Mouse (Mus musculus): Measurements from ENCODE around the gene Slc7a9.
A peak's percentile ranks its signal among the peaks of the same experiment; 100 is the strongest.

Slc7a9 gene

DNA sequence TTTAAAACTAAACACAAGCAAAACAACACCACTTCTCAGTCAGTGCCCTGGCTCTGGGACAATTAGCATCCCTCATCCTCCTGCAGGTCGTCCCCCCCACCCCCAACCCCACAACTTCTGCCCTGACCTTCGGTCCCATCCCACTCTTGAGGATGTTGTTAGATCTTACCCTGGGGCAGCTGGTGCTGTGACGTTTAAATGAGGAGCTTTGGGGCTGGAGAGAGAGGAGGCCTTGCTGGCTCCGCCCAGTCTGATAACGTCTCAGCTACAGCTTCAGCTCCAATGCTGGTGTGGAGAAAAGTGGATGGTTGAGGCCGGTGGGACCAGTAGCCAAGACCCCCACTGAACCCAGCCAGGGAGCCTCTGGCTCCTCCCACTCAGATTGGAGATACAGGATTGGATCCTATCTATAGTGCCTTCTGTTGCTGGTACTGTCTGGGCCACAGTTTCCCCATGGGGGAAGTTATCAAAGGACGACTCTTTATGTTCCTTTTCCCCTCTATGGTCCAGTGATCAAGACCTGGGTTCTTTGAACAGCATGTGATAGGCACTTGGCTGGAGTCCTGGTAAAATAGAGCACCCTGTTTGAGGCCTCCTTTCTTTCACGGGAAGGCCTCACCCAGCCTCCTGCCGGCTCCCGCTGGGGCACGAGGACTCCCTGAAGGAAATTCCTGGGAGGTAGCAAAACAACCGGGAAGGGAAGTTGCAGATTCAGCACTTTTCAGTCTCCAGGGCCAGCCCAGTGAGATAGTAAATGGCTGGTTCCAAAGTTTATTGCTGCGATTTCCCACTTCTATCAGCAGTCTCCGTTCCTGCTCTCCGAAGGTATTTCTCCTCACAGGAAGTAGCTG is at the start of gene Slc7a9:
TSS of gene Slc7a9 (plus strand) at position 801 of the 851 bp plus-strand sequence.
- no peak for DNase-seq

DNA sequence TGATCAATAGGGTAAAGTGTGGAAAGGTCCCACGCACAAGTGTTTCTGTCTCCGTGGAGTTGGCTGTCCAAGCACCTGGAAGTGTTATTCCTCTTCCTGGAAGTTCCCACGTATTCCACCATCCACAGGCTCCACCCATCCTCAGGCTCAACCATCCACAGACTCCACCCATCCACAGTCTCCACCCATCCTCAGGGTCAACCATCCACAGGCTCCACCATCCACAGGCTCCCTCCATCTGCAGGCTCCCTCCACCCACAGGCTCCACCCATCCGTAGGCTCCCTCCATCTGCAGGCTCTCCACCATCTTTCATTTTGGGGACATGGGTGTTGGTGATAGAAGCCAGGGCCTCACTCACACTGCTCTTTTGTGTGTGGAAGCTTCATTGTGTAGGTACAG is 47.4 kb upstream of the Slc7a9 start:
- DNase-seq = no peak

DNA sequence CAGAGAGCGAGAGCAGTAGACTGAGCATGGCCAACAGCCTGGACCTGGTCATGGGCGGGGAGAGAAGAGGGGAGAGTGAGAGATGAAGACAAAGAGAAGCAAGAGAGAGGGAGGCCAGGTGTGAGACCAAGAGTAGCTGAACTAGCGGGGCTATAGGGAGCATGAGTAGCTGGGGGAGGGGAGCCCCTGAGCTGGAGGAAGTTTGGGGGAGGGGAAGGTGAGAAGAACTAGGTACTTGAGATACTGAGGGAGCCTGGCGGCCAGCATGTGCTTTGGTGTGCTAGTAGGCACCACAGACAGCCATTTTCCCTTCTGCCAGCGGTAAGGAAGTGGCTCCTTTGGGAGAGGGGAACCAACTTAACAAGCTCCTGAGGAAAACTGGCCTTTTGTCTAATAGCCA is 33.4 kb upstream of the Slc7a9 start:
- peak in 1 of 2 experiments; percentile 18 for DNase-seq

DNA sequence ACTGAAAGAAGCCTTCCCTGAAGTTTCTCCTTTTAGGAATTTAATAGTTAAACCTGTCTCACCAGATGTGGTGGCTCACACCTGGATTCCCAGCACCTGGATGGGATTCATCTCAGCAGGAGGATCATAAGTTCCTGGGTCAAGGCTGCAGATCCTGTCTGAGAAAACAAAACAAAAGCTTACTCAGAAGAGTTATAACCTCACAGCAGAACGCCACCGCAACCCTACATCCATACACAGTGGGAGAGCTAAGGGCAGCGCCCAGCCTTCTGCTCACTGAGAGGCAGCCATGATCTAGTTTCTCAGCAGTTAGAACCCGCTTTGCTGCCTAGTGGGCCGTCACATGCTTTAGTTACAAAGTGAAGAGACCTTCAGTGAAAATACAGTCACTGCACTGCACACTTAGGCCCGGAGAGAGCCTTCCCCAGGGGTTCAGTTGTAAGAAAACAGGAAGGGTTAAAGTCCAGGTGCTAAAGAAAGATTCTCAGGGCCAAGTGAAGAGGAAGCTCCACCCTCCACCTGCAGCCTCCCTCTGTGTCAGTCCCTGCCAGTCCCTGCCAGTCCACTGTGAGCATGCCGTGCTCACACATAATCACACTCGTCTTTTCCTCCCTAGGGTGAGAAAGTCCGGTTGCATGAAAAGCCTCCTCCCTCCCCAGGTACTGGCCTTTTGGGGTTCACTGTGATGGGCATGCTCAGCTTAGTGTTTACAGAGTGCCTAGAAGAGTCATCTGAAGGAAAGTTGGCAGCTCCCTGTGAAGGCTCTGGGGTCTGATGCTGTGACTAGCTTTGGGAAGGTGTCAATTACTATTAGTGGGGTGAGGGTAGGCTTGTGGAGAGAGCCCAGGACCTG is 32.6 kb upstream of the Slc7a9 start:
- no peak for DNase-seq

DNA sequence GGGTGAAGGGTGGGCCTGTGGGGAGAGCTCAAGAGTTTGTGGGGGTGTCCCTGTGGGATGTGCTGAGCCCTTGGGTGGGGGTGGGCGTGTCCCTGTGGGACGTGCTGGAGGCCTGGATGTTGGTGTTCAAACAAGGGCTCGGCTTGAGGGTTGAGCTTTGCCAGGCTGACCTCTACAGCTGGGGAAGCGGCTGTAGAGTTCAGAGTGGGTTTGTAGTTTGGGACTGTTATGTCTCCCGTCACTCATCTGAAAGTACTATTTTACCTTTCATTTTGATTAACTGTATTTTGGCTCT is 32.0 kb upstream of the Slc7a9 start:
- DNase-seq = no peak

DNA sequence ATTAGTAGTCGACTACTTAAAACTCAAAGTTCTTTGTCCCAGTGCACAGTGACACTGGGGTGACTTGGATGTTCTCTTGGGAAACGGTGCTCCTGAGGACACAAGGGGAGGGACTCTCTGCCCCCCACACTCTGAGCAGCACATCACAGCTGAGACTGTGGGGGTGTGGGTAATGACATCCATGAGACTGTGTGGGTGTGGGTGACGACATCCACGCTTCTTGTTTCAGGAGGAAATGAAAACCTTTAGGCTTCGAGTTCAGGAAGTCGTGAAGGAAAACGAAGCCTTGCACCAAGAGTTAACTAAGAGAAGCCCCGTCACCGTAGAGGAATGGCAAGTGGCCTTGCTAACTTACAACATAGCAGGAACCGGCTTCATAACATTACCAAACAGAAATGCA is 25.5 kb upstream of the Slc7a9 start:
- DNase-seq = no peak

DNA sequence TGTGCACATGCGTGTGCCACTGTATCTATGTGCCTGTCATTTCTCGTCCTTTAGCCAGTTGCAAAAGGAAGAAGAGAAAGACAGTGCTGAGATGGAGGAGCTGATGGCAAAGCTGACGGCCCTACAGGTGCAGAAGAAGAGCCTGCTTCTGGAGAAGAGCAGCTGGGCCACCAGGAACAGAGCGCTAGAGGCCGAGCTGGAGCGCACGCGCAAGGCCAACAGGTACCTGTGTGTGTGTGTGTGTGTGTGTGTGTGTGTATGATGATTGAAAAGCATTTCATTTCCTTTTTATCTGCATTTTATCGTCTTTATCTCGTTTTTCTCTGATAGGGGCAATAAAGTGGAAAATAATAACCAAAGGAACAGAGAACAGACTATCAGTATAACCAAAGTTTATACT is 20.4 kb upstream of the Slc7a9 start:
- DNase-seq = no peak

DNA sequence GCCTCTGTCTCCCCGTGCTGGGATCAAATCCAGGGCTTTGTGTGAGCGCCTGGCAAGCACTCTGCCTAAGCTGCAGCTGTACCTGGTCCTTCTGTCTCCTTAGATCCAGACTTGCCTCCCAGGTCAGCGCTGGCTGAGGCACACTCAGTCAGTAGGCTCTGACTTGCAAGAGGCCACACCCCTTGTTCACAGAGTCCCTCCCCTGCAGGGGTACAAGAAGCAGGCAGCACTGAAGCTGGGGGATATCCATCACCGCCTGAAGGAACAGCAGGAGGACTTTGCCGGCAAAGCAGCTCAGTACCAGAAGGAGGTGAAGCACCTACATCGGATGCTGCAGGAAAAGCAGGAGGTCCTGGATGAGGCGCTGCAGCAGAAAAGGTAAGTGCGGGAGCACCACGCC is 13.3 kb upstream of the Slc7a9 start:
- no peak for DNase-seq

DNA sequence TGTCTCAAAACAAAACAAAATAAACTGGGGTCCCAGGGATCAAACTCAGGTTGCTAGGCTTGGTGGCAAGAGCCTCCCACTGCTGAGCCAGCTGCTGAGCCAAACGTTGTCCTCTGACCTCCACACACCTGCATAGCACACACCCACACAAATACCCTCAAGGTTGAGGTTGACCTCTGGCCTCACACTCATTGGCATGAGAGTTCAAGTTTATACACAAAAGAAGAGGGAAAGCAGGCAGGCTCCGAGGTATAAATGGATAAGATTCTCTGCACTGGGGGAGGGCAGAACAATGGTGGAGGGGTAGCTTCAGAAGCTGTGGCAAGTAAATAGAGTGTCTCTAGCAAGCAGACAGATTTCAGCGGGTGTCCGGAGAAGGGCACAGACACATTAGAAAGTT is 1.1 kb upstream of the Slc7a9 start:
- DNase-seq = no peak

DNA sequence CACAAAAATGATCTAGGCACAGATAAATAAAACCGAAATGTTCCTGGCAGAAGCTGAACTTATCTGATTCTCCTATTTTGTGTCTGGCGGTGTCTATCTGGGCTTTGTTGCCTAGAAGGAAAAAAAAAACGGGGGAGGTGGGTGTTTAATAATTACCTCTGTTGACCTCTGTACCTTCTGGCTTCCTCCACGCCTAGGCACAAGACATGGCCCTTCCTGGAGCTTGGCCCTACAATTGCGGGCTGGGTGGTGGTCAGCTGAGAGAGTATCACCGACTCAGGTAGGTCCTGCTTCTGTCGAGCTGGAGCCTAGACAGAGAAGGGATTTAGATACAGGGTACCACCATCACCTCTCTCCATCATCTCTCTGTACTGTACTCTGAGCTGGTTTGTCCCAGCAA is 271 bp downstream of the Slc7a9 start:
- no peak for DNase-seq

DNA sequence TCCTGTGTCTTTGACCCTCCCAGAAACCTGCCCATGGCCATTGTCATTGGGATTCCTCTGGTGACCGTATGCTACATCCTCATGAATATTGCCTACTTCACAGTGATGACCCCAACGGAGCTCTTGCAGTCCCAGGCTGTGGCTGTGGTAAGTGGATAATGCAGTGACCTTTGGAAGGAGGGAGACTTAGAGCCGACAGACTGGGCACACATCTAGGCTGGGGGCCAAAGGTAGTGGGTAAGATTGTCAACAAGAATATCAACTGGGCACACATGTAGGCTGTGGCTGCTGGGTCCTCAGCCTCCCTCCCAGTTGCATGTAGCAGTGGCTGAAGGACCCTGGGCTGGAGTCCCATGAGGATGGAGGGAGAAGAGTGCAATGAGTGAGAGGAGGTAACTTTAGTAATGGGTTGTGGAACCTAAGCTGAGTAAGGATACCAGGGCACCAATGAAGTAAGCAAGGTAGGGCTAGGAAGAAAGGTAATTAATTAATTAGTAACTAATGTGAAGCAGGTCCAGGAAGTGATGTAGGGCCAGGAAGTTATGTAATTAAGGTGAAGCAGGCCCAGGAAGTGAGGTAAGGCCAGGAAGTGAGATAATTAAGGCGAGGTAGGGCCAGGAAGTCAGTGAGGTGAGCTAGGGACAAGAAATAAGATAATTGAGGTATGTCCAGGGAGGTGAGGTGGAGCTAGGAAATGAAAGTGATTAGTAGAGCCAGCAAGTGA is 7.7 kb downstream of the Slc7a9 start:
- DNase-seq = no peak

DNA sequence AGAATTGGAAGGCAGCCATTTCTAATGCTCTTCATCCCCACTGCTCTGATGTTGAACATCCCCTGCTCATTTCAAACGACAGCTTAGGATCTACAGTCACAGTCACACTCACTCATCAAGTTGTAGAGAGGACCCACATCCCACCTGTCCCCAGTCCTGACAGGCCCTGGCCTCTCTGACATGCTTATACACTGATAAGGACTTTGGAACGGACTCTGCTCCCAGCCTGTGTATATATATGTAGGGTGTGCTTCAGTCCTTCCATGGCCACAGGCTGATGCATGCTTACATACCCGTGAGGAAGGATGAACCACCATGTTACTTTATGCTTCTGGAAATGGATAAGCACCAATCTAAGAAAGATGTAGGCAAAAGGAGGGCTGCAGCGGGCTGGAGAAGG is 12.4 kb downstream of the Slc7a9 start:
- DNase-seq = no peak

DNA sequence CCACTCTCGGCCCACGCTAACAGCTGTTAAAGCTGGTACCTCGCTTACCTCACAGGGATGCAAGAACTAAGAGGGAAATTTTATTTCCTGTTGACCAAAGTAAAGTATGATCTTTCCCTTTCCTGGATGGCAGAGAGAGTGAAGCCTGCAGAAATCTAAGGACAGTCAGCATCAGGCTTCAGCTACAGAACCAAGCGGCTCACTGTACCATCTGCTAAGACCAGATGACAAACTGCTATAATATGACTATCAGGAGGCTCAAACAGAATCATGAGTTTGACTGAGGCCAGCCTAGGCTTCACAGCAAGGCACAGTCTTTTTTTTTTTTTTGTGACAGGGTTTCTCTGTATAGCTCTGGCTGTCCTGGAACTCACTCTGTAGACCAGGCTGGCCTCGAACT is 16.4 kb downstream of the Slc7a9 start:
- no peak for DNase-seq

DNA sequence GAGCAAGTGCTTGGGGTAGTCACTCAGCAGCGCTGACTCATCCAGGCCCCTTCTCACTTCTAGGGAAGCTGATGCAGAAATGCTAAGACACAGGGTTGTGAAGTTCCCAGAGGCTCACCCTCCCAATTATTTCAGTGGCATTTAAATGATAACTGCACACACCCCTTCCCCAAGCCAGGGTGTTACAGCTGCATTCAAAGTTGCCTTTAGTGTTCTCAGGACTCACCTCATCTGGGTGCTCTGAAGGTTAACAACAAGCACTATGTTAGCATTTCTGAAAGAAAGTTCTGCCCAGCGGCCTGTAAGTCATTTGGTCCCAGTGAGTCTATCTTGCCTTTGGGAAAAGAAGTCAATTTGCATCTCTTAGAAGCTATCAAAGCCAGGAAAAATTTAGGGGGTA is 19.3 kb downstream of the Slc7a9 start:
- no peak for DNase-seq

DNA sequence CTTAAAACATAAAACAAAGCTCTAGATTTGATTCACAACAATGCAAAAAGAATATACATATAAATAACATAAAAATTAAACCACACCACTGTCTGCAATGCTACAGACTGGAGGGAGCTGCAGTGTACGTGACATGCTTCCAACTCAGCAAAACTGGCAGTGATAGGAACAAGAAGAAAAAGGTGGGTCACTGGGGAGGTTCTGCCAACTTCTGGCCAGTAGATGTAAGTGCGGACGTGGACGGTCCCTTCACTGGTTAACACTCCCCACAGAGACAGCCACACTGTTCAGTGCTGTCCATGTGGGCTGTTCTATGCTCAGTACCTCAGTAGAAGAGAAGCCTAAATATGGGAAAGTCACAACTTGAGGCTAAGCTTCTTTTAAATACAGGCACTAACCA is 22.2 kb downstream of the Slc7a9 start:
- DNase-seq = no peak

DNA sequence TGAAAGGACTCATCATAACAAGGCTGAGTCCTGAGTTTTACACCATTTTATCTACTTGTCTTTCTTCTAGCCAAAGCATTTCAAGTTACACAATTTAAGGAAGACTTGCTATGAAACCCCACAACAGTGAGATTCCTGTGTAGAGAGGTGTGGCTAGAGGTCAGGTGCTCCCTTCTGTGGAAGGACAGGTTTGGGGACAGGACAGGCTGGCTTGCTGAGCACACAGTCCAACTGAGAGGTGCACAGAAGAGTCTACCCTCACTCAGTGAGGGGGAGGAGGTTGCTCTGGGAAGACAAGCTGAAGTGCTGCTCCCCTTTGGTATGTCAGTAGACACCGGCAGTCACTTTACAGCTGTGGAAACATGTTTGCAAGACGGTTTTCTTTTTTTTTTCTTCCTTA is 27.9 kb downstream of the Slc7a9 start:
- DNase-seq = no peak

DNA sequence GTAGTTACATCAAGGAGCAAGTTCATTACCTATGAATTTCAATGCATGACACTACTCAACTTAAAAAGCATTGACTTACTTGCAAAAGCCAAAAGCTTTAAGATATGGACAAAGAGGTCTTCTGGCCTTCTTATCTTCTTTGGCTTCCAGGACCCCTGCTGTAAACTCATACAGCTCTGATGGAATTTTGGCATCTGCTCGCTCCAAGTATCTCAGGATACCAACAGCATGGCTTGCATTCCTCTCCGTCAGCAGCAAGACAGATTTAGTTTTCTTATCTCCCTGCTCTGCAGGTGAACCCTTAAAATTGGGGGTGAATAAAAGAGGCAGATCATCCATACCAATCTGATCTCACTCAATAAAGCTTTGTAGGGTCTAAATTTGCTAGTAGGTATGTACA is 36.5 kb downstream of the Slc7a9 start:
- DNase-seq = no peak

DNA sequence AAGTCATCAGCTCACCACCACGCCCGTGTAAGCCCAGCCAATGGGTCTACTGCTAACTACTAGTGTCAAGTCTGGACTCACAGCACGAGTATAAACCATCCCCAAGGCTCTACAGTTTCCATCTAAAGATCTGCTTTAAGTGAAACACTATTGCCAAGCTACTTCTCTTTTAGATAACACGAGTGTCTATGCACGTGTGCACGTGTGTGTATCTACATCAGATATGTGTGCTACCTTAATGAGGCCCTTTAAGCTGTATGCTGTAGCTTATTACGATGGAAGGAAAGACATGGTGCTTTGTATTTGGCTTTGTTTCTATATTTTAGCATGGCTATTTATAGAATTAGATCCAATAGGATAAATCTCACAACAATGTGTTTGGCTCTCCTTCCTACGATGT is 38.0 kb downstream of the Slc7a9 start:
- no peak for DNase-seq

DNA sequence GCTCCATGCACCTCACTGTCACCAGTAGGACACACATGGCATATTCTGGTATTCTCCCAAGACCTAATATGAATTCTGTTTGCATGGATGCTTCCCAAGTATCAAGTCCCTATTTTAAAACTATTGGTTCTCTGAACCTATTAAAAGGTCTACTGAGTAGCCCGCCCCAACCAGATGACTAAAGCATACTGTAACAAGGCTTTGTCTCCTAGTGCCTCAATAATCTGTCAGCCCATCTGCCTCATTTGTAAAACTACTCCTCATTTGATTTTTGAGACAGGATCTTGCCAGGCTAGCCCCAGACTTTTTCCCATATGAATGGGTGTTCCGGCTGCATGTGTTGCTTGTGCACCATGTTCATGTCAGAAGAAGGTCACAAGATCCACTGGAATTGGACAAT is 41.6 kb downstream of the Slc7a9 start:
- DNase-seq = no peak

DNA sequence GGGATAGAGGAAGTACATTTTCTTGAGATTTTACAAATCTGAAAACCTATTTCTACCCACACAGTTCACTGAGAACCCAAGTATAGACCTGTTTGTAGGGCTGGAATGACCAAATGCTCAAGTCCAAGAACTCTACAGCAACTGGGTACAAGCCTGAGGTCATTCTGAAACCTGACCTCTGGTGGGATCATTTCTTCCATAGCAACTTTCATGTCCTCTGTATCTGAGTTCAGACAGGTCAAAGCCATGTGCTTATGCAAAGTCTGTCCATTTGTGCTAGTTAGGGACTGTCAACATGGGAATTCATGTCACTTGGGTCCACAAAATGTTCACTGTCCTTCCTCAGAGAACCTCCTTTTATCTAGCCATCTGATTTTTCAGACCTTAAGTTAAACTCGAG is 42.4 kb downstream of the Slc7a9 start:
- DNase-seq = no peak

DNA sequence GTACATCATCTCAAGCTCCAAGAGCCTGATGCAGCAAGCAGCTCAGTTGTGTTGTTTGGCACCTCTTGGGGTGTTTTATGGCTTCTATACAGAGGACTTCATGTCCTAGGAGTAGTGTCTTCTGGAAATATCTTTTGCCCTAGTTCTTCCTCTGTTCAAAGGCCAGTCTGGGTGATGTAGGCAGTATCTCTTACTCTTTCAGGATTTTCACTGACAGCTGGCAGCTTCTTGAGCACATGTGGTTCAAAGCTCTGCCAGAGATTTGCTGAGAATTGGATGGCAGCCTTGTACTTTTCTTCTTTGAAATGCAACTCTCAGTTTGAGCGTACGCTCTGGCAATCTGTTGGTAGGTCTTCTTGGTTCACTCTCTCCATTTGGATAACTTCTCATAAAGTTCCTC is 48.9 kb downstream of the Slc7a9 start:
- DNase-seq = no peak

DNA sequence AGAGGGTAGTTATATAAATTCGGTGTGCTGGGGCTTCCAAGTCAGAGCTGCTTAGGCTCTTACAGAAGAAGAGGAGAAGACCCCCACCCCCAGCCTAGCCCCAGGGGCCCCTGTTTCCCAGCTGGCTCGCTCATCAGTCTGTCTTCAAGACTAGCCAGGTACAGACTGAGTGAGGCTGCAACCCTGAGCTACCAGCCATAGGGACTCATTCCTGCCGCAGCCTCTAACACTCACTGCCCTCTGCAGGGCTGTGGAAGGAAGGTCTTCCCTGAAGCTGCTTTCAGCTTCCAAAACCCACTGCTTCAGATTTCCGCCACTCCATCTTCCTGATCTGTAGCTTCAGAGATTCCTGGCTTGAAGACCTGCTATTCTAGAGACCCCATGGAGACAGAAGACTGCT is 53.4 kb downstream of the Slc7a9 start:
- no peak for DNase-seq
